Mouse (Mus musculus): ENCODE measurements around the gene D230025D16Rik. TPM values are rescaled to one million over a fixed set of nuclear protein-coding genes. Genes with fewer than 3 reads are reported as not detected.
A peak's percentile ranks its signal among the peaks of the same experiment; 100 is the strongest.

The D230025D16Rik gene
- polyA plus RNA-seq, 1 experiment from 2014 or later, result 25.2 TPM

GRCm38 (mm10) chr8:105252680-105253537, 28.0 kb downstream of the D230025D16Rik start:
- H3K9ac ChIP-seq, result no peak overlapping the region
- no peak overlapping the region for H3K27ac ChIP-seq
- 95% methylated on average over 10 of the region's 10 CpGs for WGBS
- H3K9me3 ChIP-seq (replicated peaks), result no peaks in the 10 kb centered on the region
- H3K4me3 ChIP-seq, result no peak overlapping the region
- no peak overlapping the region for H3K4me2 ChIP-seq
- ATAC-seq, result no peak
- peaks cover 14% of the 10 kb centered on the region for H3K4me1 ChIP-seq
- peaks cover 45% of the 10 kb centered on the region for H3K36me3 ChIP-seq (ENCODE audit: poor library complexity, severe bottlenecking)
- peaks cover 30% of the 10 kb centered on the region for H3K27me3 ChIP-seq

GRCm38 (mm10) chr8:105253766-105254151, 28.8 kb downstream of the D230025D16Rik start:
- Histone ChIP-seq H3K27me3 (peaks cover 39% of the 10 kb centered on the region), H3K4me1 (peaks cover 17% of the 10 kb centered on the region), H3K4me2 (peak overlapping the region; percentile 97), H3K36me3 (ENCODE audit: poor library complexity, severe bottlenecking) (peaks cover 36% of the 10 kb centered on the region), H3K9me3 (replicated peaks) (no peaks in the 10 kb centered on the region), H3K4me3 (peak overlapping the region; percentile 59), H3K27ac (no peak overlapping the region), H3K9ac (0 out of 2 replicates have a peak overlapping the region, but pooled peaks have one; percentile 13)
- WGBS, result 29% methylated on average over 20 of the region's 20 CpGs
- peak; percentile 59 for ATAC-seq

GRCm38 (mm10) chr8:105254152-105254965, 29.4 kb downstream of the D230025D16Rik start:
- ATAC-seq, result peak; percentile 84
- Histone ChIP-seq H3K27me3 (peaks cover 45% of the 10 kb centered on the region), H3K27ac (no peak overlapping the region)

GRCm38 (mm10) chr8:105254966-105255350, 30.0 kb downstream of the D230025D16Rik start, which contains the start of gene B3gnt9:
Gene B3gnt9 (minus strand): TSS chr8:105255153.
- H3K36me3 ChIP-seq (ENCODE audit: poor library complexity, severe bottlenecking), result peaks cover 24% of the 10 kb centered on the region
- H3K9me3 ChIP-seq (replicated peaks), result no peaks in the 10 kb centered on the region
- H3K9ac ChIP-seq, result peak within 1 kb of the TSS; percentile 71
- peaks cover 29% of the 10 kb centered on the region for H3K4me1 ChIP-seq
- no peak within 1 kb of the TSS for H3K27ac ChIP-seq
- 3% methylated on average over 14 of the region's 14 CpGs for WGBS
- peak; percentile 12; the same call in 1 of the 2 replicates for ATAC-seq
- H3K27me3 ChIP-seq, result peaks cover 51% of the 10 kb centered on the region
- H3K4me2 ChIP-seq, result peak within 1 kb of the TSS; percentile 97
- peak within 1 kb of the TSS; percentile 59 for H3K4me3 ChIP-seq

More at GRCm38 (mm10) chr8:105254152-105254965, 29.4 kb downstream of the D230025D16Rik start:
- Histone ChIP-seq H3K9ac (peak overlapping the region; percentile 71), H3K36me3 (ENCODE audit: poor library complexity, severe bottlenecking) (peaks cover 30% of the 10 kb centered on the region), H3K4me2 (peak overlapping the region; percentile 97), H3K9me3 (replicated peaks) (no peaks in the 10 kb centered on the region), H3K4me3 (peak overlapping the region; percentile 59), H3K4me1 (peaks cover 23% of the 10 kb centered on the region)
- under 1% methylated on average over 74 of the region's 74 CpGs for WGBS

GRCm38 (mm10) chr8:105257318-105258114, 32.6 kb downstream of the D230025D16Rik start:
- H3K9me3 ChIP-seq (replicated peaks), result no peaks in the 10 kb centered on the region
- H3K4me2 ChIP-seq, result no peak overlapping the region
- peaks cover 30% of the 10 kb centered on the region for H3K4me1 ChIP-seq
- H3K9ac ChIP-seq, result no peak overlapping the region
- H3K36me3 ChIP-seq (ENCODE audit: poor library complexity, severe bottlenecking), result no peaks in the 10 kb centered on the region
- peaks cover 73% of the 10 kb centered on the region for H3K27me3 ChIP-seq
- no peak overlapping the region for H3K4me3 ChIP-seq
- ATAC-seq, result no peak
- no peak overlapping the region for H3K27ac ChIP-seq
- 72% methylated on average over 7 of the region's 7 CpGs for WGBS

- Histone ChIP-seq H3K4me3 (peak overlapping the region; percentile 41), H3K27me3 (peaks cover 88% of the 10 kb centered on the region), H3K4me2 (peak overlapping the region; percentile 79), H3K9me3 (replicated peaks) (no peaks in the 10 kb centered on the region), H3K9ac (peak overlapping the region; percentile 64), H3K27ac (no peak overlapping the region), H3K4me1 (peaks cover 27% of the 10 kb centered on the region), H3K36me3 (ENCODE audit: poor library complexity, severe bottlenecking) (no peaks in the 10 kb centered on the region)
- ATAC-seq, result peak; percentile 22
- WGBS, result 2% methylated on average over 55 of the region's 55 CpGs
Observed at GRCm38 (mm10) chr8:105258911-105259720, 34.2 kb downstream of the D230025D16Rik start.

- Histone ChIP-seq H3K36me3 (ENCODE audit: poor library complexity, severe bottlenecking) (no peaks in the 10 kb centered on the region), H3K27ac (no peak overlapping the region), H3K4me1 (peaks cover 28% of the 10 kb centered on the region), H3K27me3 (peaks cover 93% of the 10 kb centered on the region), H3K9ac (peak overlapping the region; percentile 64), H3K4me3 (peak overlapping the region; percentile 41), H3K9me3 (replicated peaks) (no peaks in the 10 kb centered on the region), H3K4me2 (peak overlapping the region; percentile 79)
- ATAC-seq, result peak; percentile 51
- WGBS, result 4% methylated on average over 30 of the region's 30 CpGs
Observed at GRCm38 (mm10) chr8:105259721-105260320, 34.9 kb downstream of the D230025D16Rik start.

- ATAC-seq, result no peak
- Histone ChIP-seq H3K36me3 (ENCODE audit: poor library complexity, severe bottlenecking) (no peaks in the 10 kb centered on the region), H3K9me3 (replicated peaks) (no peaks in the 10 kb centered on the region), H3K4me2 (no peak overlapping the region), H3K27ac (no peak overlapping the region), H3K9ac (no peak overlapping the region), H3K4me3 (no peak overlapping the region), H3K4me1 (peaks cover 29% of the 10 kb centered on the region), H3K27me3 (peaks cover 93% of the 10 kb centered on the region)
- 59% methylated on average over 7 of the region's 7 CpGs for WGBS
Observed at GRCm38 (mm10) chr8:105260371-105261099, 35.6 kb downstream of the D230025D16Rik start.

GRCm38 (mm10) chr8:105261326-105261980, 36.5 kb downstream of the D230025D16Rik start:
- Histone ChIP-seq H3K9me3 (replicated peaks) (no peaks in the 10 kb centered on the region; the same call in 1 of the 2 replicates), H3K36me3 (ENCODE audit: poor library complexity, severe bottlenecking) (no peaks in the 10 kb centered on the region), H3K27ac (no peak overlapping the region), H3K9ac (no peak overlapping the region), H3K4me3 (no peak overlapping the region), H3K4me1 (peaks cover 29% of the 10 kb centered on the region), H3K27me3 (peaks cover 93% of the 10 kb centered on the region), H3K4me2 (no peak overlapping the region)
- WGBS, result 87% methylated on average over 12 of the region's 12 CpGs
- ATAC-seq, result no peak
